Mouse (Mus musculus): Measurements from ENCODE around the gene Tk2.
"Not testable (repeated sequence)": the region's sequence is repeated elsewhere in the genome, so short reads cannot be mapped to it uniquely, and the experiment has no call there.

Gene Tk2

DNA sequence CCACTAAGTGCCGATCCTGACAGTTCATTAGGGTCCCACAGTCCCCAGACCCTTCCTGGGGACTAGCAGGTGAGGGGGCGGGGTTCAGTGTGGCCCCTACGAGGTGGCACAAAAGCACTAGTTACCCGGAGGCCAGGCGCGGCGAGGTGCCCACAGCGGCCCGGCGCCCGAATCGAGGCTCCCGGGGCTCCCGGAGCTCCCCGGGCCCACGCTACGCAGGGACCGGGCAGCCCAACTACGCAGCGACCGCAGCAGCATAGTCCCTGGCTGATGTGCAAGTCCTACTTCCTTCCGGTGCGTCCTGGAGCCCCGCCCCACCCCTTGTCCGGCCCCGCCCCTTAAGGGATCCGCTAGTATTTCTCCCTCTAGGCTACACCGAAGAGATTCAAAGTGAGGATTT, at the start of gene Tk2:
Tk2 (minus strand) TSS at position 283 of the 400 bp plus-strand sequence.
- DNase-seq (ENCODE audit: low read depth, low spot score) = peak; percentile 64

DNA sequence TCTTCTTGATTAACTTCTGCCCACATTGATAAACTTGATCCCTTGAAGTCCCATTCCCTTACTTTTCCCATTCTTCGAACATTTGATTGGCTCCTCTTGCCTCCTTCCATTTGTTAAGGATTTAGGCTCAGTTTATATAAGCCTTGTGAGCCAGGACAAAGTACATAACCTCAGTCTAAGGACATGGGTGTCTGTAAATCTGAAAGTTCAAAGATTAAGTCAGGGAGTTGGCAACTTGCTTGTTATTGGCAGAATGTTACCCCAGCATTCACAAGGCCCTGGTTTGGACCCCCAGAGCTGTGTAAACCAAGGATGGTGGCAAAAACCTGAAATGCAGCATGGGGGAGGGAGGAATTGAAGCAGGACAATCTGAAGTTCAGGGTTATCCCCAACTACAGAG, 46.0 kb upstream of the Tk2 start:
- no peak for DNase-seq (ENCODE audit: low read depth, low spot score)

DNA sequence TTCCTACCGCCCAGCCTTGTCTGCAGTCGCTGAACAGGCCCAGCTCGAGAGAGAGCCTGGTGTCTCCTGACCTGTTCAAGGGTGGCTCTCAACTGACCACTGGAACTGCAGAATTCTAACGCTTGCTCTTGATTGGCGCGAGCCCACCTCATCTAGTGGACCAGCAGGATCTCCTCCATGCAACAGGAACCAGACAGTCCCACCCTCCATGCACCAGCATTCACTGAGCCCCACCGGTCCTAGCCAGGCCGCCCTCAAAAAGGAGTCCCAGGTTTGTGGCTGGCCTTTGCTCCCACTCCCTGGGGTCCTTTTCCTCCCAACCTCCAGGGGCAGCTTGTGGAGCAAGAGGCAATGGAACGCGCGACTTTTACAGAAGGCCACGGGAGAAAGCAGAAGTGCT, 44.7 kb upstream of the Tk2 start, which contains the start of gene Cmtm2a:
Cmtm2a (minus strand) TSS at position 101 of the 400 bp plus-strand sequence.
- DNase-seq (ENCODE audit: low read depth, low spot score) = not testable (repeated sequence)

DNA sequence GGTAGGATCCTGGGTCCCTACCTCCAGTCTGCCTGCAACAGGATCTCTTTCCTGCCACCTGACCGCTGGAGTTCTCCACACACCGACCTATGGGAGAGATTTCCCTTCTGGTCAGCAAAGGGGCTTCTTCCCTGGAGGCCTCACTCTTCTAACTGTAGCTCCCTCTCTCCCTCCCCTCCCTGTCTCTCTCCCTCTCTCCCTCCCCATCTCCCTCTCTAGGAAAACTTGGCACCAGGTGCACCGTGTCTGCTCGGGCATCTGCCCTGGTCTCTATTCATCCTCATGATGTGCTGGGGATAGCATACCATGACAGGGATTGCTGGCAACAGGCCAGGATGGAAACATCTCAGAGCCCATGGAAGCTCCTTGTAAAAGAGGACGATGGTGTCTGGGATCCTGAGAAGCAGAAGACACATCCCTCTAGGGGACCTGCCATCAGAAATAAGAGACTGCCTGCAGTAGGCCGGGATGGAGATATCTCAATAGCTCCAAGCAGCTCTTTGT, 20.6 kb upstream of the Tk2 start:
- no peak for DNase-seq (ENCODE audit: low read depth, low spot score)

DNA sequence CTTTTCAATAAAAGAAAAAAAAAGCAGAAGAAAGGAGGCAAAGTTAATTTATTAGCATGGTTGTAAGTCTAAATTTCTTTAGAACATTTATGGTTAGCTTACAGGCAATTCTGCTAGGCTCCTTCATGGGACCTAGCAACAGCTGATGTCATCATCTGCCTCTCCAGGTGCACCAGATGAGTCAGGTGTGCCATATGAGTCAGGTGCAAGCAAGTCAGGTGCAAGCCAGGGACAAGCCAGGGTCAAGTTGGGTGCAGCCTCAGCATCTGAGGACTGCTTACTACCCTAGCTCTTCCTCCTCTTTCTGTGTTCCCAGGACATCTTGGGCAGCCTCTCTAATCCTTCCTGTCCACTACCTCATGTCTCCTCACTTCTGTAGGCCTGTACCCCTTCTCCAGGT, 20.0 kb upstream of the Tk2 start:
- no peak for DNase-seq (ENCODE audit: low read depth, low spot score)

DNA sequence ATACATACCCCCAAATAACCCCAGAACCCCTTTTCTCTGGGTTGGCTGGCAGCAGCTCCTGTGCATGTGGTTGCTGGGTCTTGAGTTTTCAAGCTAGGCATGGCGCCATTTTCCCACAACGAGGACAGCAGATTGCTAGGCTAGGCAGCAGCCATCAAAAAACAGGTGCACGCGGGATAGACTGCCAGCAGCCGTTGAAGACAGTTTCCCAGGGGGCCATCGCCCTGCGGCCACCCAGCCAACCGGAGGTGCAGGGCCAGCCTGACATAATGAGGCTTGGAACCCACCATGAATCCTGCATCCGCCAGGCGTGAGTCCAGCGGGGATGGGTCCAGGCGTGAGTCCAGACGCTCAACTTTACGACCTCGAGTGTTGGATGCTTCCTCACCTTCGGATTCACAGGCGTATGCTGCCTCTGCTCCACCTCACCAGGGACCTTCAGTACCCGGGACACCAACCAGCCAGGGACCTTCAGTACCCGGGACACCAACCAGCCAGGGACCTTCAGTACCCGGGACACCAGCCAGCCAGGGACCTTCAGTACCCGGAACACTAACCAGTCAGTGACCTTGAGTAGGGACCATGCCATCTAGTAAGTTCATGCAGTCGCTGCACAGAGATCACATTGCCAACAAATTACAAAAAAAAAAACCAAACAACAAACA, 16.0 kb upstream of the Tk2 start:
- DNase-seq (ENCODE audit: low read depth, low spot score) = not testable (repeated sequence)

DNA sequence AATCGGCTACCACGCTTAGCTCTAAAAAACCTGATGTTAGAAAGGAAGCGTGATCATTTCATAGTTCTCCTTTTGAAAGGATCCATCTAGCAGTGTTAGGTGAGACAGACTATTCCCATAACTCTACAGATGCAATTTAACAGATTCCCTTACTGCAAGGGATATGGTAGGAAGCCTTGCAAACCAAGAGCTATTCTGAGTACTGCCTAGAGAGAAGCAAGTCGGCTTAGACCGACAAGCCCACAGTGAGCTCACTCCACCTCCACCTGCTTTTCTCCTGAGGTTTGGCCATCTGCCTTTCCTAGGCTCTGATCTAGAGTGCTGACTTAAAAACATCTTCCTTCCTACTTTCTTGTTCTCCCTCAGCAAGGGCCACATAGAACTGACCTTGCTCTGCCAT, 13.4 kb upstream of the Tk2 start:
- not testable (repeated sequence) for DNase-seq (ENCODE audit: low read depth, low spot score)

DNA sequence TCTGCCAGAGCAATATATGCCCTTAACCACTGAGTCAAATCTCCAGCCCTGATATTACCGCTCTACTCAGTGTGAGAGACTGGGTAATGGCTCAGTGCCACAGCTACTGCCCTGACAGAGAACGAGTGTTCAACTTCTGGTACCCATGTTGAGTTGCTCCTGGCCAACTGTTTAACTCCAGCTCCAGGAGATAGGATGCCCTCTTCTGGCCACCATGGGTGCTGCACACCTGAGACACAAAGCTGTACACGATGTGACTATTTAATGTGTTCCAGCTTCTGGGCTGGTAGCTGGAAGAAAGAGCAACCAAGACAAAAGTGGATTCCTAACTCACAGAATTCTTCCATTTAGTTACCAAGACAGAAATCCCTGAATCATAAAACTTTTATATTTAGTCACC, 4.7 kb upstream of the Tk2 start:
- no peak for DNase-seq (ENCODE audit: low read depth, low spot score)

DNA sequence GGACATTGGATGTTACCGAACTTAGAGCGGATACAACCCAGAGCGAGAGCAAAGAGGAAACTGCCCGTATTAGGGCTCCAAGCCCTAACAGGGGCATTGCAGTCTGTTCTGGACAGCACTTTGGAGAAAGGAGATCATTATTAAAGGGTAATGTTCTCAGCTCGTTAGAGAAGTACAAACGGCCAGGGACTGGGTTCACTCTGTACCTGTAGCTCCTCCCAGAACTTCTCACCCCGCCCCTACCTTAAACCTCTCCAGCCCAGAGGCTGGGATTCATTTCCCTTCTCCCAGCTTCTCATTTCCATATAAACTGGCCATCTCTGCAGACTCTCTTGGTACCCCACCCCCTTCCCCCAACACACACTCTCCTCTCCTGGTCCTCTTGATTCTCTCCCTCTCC, 3.1 kb upstream of the Tk2 start:
- DNase-seq (ENCODE audit: low read depth, low spot score) = no peak

DNA sequence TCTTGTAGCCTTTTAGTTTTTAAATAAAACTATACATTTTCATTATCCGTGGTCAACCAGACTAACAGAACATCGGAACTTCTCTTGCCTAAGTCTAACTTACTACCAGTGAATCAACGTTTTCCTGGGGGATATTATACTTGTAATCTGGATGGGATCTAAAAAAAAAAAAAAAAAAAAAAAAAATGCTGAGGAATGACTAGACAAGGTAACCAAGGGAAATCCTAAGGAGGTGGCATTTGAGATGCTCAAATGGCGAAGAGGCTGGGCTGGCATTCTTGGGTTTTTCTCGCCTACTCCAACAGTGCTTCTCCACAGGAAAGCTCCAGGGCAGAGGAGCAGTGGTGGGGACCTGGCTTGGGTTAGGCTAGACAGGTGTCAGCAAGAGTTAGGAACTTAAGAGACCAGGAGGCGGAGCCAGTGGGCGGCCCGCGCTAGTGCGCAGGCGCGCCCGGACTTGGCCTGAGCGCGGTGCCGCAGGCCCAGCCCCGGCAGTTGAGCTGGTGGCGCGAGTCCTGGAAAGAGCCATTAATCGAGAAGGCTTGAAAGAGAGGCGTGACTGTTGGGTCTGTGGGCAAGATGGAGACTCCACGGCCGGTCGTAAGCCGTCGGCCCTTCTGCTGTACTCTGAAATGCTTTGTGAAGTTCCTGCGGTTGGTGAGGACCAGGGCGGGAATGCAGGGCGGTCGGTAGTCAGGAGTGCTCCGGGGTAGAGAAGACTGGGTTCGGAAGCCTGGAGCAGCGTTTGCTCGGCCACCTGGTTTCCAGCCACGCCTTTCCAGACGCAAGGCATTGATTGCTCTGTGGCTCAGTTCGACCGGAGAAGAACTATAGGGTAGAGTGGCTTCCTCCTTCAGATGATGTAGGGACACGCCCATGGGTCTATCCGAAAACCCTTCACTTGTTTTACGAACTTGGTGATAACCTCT, 2.3 kb upstream of the Tk2 start, which contains the start of gene Cklf:
Cklf (plus strand) TSS at position 423 of the 929 bp plus-strand sequence.
- peak; percentile 92 for DNase-seq (ENCODE audit: low read depth, low spot score)

DNA sequence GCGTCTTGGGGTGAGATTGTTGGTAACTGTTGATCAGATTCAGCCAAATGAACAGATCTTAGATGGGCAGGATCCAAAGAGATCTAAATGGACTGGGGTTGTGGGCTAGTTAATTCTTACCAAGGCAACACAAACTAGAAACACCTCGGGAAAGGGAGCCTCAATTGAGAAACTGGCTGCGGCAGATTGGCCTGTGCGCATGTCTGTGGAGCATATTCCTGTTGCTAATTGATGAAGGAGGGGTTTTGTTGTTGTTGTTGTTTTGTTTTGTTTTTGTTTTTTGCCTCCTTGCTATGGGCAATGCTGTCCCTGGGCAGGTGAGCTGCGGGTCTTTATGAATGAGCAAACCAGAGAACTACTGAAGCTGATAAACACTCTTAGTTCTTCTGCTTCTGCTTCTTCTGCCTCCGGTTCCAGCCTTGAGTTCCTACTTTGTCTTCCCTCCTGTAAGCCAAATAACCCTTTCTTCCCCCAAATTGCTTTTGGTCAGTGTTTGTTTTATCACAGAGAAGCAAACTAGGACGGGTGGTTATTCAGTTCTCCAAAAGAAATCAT, 1.2 kb upstream of the Tk2 start:
- DNase-seq (ENCODE audit: low read depth, low spot score) = no peak

DNA sequence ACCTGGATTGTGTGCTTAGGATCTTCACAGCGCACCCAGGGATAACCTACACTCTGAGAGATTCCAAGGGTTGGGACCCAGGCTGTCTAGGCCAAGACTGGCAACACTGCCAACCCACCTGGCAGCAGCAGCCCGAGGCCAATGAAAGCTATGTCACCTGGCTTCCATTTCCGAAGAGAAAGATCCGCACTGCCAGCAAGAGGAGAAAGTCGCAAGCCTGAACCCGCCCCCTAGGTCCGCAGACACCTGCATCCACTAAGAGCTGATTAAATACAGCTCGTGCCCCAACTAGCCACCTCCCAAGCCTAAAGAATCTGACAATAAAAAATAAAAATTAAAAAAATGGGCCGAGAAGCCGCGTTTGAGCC, 466 bp downstream of the Tk2 start:
- no peak for DNase-seq (ENCODE audit: low read depth, low spot score)

DNA sequence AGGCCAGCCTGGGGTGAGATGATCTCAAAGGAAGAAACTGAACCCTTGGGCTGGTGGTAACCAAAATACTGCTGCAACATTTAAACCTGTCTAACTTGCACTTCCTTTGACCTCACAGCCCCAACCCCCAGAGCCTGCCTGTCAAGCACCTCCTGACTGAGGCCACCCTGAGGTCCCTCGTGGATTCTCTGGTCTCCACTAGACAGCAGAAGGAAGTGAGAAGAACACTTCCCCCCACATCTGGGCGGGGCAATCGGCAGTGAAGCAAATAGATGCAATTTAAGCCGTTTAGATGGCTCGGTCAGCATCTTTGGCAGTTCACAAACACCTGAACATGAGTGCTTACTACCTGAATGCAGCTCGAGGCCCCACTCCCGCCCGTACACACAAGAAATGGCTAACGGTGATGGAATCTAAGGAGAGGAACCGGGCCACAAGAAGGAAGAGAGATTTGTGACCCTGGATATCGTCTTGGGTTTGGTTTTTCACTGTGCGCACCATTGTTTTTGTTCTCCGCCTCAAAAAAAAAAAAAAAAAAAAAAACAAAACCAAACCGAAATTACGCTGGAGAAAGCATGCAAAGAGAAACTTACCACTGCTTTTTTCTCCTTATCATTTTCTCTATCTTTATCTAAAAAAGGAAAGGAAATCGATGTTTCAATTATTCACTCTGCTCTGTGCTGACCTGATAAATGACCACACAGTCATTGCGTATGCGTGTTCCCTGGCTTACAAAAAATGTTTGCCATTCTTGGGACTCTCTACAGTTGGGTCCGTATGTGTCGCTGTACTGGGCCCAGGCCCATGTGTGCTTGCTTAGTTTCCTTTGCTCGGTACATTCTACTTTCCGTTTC, 1.1 kb downstream of the Tk2 start:
- DNase-seq (ENCODE audit: low read depth, low spot score) = peak; percentile 44

DNA sequence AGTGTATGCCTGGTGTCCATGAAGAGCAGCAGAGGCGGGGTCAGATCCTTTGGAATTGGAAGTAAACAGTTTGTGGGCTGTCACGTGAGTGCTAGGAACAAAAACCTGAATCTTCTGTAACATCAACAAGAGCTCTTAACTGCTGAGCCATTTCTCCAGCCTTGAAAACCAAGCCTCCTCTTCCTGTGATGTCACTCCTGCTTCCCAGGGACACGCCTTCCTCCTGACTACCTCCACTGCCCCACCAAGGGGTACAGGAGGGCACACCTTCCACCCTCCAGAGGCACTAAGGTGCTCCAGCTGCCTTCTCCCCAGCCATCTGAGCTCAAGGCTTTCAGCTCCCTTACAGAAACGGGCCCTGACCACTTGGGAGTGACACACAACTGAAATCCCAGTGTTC, 1.7 kb downstream of the Tk2 start:
- DNase-seq (ENCODE audit: low read depth, low spot score) = no peak

DNA sequence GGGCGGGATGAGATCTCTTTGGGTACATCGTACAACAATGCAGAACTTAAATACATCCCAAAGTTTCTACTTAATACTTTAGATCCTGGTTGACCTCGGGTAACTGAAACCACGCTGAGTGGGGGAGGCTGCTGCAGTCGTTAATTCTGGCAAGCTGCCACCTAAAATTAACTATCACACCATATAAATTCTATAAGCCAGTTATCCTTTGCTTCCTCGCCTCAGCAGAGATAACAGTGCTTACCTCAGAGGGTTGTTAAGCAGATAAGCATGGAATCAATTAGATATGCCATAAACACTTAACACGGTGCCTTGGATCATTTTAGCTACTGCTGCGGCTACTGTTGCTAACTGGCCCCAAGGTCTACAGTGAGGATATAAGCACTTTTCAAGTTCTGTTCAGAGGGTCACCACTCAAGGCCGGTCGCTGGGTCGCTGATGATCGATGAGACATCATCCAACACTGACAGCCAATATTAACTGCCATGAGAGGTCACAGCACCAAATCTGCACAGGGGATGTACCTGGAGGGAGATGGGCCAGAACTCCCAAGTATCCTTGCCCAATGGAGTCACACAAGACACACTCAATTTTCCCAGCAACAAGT, 6.2 kb downstream of the Tk2 start:
- DNase-seq (ENCODE audit: low read depth, low spot score) = no peak

DNA sequence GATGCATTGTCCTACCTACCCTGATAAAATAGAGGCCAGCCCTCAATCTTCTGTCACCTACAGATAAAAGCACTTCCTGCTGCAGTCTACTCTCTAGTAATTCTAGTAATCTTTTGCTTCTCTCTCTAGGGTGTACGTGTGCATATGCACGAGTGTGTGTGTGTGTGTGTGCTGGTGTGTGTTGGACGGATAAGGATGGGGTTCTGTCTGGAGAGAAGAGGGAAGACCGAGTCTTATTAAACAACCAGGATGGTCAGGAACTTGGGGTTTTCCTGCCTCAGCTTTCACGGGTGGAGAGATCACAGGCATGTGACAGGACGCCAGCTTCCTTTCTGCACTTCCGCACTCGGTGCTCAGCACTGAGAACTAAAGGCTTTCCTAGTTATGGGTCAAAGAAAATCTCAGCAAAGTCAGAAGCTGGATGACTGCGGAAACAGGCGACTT, 8.9 kb downstream of the Tk2 start:
- DNase-seq (ENCODE audit: low read depth, low spot score) = no peak

DNA sequence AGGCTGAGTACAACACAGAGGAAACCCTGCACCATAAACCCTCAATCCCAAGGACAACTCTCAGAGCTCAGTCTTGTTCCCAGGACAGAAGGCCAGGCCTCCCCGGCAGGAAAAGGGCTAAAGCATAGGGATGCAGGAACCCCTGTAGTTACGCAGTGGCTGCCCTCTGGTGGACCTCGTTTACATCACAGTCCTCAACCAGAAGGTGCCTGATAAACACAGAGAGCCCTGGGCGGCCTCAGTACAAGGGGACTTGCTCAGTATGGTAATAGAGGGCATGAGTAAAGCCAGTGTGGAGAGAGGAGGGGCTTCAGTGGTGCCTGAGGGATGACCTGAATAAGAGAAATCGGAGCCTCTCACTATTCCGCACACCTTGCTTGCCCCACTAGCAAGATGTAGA, 13.8 kb downstream of the Tk2 start:
- no peak for DNase-seq (ENCODE audit: low read depth, low spot score)

DNA sequence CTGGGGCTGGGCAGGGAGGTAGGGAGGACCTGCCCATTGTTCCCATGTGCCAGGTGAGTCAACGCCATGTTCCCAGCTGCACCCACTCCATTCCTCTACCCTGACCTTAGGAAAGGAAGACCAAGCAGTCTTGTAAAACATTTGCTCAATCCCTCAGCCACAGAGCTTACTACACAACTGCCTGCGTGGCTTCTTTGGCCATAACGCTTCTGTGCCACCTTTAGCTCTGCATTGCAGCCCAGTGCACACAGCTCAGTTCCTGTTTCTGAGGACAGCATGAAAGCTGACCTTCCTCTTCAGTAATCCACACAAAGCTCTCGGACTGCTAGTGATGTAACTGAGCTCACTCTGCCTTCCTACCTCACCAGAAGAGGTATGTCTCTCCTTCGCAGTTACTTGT, 15.4 kb downstream of the Tk2 start:
- DNase-seq (ENCODE audit: low read depth, low spot score) = no peak

DNA sequence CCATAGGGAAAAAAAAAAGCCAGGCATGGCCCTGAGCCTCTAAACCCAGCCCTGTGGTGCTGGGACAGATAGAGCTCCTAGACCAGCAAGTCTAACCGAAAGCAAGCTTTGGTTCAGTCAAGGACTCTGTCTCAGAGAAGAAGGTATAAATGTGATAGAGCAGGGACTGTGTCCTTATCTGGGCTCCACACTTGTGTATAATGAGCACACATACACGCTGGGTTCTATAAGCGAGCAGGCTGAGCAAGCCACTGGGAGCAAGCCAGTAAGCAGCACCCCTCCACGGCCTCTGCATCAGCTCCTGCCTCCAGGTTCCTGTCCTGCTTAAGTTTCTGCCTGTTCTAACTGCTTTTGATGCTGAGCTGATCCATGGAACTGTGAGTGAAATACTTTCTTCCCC, 16.3 kb downstream of the Tk2 start:
- no peak for DNase-seq (ENCODE audit: low read depth, low spot score)

DNA sequence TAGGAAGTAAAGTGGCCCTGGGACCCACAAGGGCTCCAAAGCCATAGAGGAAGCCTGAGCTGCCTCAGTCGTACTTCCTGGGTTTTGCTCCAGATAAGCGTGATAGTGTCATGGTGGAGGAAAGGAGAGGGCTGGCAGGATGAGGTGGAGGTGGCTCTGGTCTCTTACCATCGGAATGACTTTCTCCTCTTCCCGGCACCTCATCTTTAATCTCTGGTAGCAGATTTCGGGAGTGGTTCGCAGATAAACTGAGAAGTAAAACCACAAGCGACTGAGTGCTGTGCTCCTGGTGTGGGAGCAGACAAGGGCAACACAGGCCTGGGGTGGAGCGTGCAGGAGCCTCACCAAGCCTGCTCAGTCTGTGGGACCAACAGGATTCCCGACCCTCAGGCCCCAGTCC, 18.0 kb downstream of the Tk2 start:
- DNase-seq (ENCODE audit: low read depth, low spot score) = no peak

DNA sequence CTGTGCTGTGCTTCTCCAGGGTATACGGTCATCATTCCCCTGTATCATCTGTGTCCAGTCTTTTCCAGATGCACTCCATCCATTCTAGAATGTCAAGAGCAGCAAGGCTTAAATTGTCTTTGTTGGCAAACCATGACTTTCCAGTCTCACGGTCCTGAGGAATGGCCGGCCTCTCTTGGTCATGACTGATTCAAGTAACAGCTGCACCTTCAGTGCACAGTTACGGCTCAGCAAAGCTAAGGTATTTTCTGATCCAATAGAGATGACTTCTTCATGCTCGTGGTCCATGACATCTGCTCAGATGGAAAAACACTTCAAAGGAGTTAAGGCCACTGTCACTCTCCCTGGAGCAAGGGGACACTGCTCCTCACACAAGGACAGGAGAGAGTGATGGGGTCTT, 21.3 kb downstream of the Tk2 start:
- DNase-seq (ENCODE audit: low read depth, low spot score) = no peak

Measured in skeletal muscle tissue, adult 2 months (tissue).